Mouse (Mus musculus): ENCODE results near the gene Pitpnm3.

Gene Pitpnm3

GRCm38 (mm10) chr11:72136231-72136982 lies 829 bp upstream of the Pitpnm3 start:
- DNase-seq (ENCODE audit: low read depth, low spot score), result no peak

DNA sequence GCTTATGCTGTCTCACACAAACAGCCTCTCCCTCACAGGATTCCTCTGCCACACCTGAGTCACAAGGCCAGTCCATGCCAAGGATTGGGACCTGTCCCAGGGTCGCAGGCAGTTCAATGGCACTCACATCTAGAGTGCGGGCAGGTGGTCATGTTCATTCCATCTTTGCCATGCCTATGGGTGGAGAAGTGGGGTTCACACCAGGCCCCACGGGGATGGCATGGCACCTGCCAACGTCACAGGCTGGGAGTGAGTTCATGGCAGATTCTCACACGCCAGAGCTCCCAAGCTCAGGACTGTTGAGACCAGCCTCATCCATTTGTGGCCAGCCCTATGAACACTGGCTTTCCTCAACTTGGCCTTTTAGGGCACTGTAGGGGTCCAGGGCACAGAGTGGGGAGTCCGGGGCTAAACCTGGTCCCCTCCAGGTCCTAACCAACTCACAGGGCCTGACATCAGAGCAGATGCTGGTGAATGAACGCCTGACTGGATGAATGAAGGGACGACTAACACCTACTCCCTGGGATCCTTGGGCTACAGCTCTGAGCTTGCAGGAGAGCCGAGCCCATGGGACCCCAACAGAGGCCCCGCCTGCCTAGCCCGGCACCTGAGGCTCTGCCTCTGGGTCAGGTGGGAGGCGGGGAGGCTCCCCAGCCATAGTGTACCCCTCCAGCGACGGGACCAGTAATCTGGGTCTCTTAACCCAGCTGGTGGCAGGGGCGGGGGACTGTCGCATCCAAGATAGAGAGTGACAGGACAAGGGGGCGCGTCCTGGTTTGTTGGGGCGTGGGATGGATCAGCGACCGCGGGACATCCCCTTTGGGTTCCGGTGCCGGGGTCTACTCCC lies 819 bp downstream of the Pitpnm3 start:
- DNase-seq (ENCODE audit: low read depth, low spot score), result no peak

- DNase-seq (ENCODE audit: low read depth, low spot score), result no peak
These were observed 2.5 kb downstream of the Pitpnm3 start for GRCm38 (mm10) chr11:72133075-72133474.

DNA sequence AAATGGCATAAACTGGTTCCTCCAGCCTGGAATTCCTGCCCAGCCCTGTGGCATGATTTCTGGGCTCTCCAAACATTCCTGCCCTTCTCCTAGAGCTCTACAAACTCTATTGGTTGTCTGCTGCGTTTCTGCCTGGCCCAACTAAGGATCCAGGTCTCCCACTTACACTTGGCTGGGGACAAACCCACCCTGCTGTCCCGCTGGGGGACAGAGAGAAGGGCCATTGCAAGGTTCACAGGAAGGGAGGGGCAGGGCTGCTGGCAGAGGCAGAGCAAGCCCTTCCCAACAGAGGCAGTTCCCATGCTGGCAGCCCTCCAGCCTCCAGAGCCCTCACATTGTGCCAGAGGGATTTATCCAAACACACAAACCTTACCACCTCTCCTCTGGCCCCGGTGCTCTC lies 3.3 kb downstream of the Pitpnm3 start:
- DNase-seq (ENCODE audit: low read depth, low spot score), result no peak

GRCm38 (mm10) chr11:72131697-72132096 lies 3.9 kb downstream of the Pitpnm3 start:
- no peak for DNase-seq (ENCODE audit: low read depth, low spot score)

GRCm38 (mm10) chr11:72130905-72131304 lies 4.7 kb downstream of the Pitpnm3 start:
- no peak for DNase-seq (ENCODE audit: low read depth, low spot score)

- no peak for DNase-seq (ENCODE audit: low read depth, low spot score)
These were observed 5.1 kb downstream of the Pitpnm3 start for GRCm38 (mm10) chr11:72130472-72130871.

- no peak for DNase-seq (ENCODE audit: low read depth, low spot score)
These were observed 5.6 kb downstream of the Pitpnm3 start for GRCm38 (mm10) chr11:72130021-72130420.

DNA sequence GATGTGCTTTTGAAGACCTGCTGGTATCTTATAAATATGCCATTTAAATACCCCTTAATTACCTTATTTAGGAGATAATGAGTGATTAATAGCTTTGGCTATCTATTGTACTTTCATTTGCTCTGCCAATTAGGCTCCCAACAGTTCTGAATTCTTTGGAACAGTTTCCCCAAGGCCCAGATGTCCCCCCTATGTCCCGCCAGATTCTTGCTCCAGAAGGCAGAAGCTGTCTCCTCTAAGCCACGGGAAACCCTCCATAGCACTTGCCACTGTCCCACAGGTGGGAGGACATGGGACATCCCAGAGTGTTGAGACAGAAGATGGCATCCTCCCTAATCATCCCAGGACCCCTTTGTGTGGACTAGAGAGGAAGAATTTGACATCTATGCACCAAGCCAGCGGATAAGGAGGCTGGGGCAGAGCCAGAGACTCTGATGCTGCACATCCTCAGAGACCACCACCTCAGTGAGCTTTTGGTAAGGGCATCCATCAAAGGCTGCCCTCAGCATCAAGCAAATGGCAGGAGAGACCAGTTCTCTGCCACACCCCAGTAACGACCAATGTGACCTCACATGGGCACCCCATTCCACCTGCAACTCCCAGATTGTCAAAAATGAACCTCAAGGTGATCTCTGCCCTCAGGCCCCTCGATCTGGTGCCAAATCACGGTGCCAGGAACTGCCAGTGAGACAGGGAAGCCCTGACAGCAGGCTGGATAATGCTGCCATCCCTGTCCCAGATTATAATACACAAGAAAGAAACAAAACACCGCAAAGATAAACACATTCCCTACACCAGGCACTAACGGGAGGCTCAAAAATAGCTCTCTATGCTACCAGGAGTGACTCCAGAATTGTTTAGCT lies 6.3 kb downstream of the Pitpnm3 start:
- DNase-seq (ENCODE audit: low read depth, low spot score), result no peak

DNA sequence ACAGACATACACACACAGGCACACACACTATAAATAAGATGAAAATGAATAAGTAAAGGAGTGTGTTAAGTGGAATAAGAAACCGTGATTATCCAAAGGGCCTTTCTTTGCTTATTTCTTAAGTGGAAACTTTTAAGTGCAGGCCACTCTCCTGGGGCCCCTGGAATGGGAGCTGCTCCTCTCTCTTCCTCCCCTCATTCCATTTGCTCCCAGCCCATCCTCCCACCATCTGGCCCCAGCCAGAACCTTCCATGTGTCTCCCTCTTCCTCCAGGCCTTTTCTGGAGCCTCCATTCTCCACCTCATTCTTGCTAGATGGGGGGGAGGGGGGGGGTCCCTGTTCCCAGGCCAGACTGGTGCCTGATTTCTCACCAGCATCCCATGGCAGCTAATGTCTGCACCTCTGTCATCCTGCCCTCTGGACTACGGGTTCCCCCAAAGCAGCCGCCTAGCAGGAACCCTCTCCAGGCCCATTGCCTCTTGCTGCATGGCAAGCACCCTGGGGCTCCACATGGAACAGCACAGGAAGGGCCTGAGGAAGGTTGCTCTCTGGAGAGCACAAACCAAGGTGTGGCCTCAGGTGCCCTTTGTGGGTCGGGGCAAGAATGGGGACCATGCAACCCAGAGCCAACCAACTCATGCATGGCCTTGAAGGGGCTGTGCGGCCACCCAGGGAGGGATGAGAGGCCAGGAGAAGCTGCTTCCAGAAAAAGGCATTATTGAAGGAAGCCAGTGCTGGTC lies 8.0 kb downstream of the Pitpnm3 start:
- no peak for DNase-seq (ENCODE audit: low read depth, low spot score)

GRCm38 (mm10) chr11:72125781-72126180 lies 9.8 kb downstream of the Pitpnm3 start:
- DNase-seq (ENCODE audit: low read depth, low spot score), result no peak

DNA sequence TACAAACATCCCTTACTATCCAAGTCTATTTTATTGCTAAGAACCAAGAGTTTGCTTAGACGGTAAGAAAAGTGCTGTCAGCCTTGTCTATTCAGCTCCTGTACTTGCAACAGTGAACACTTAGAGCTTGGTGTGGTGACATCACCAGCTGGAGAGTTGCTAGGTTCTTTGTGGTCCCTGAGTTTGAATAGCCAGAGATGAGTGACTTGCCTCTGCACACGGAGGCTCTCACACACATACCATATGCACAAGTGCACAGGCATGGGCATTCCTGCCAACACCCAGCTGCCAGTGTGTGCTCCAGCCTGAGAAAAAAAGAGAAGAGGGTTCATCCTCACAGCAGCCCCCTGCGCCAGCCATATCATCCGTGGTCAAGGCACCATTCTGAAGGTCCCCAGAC lies 12.0 kb downstream of the Pitpnm3 start:
- DNase-seq (ENCODE audit: low read depth, low spot score), result no peak

GRCm38 (mm10) chr11:72120354-72120753 lies 15.2 kb downstream of the Pitpnm3 start:
- DNase-seq (ENCODE audit: low read depth, low spot score), result no peak

DNA sequence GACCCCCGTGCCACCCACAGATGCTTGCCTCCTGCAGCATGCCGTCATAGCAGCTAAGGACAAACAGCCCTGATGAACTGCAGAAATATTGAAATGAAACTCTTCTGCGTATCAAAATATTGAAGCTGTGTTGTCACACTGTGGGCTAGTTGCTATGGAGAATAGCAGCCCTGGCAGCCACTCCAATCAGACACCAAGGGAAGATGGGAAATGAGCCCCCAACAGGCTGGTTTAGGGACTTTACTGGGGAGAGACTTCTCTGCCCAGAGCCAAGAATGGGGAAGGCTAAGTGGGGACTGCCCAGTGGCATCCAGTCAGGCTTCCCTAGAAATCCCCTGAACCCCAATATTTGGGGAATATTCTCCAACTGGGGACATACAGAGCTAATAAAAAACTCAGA lies 16.9 kb downstream of the Pitpnm3 start:
- no peak for DNase-seq (ENCODE audit: low read depth, low spot score)

DNA sequence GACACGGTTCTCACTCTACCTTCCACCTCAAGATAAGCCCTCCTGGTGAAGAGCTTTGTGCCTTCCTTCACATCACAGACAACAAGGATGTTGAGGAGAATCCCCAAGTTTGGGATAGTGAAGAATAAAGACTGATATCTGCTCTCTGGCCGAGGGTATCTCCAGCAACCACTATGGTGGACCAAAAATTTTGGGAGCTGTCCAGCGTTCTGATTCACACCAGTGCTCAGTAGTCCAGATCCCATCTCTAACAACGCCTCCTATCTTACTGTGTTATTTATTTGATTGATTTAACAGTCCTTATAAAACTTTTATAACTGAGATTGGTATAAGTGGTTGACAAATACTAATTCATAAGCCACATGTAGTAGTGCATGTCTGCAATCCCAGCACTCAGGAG lies 22.3 kb downstream of the Pitpnm3 start:
- DNase-seq (ENCODE audit: low read depth, low spot score), result peak; percentile 13

GRCm38 (mm10) chr11:72110726-72111125 lies 24.9 kb downstream of the Pitpnm3 start:
- no peak for DNase-seq (ENCODE audit: low read depth, low spot score)

- DNase-seq (ENCODE audit: low read depth, low spot score), result no peak
These were observed 31.4 kb downstream of the Pitpnm3 start for GRCm38 (mm10) chr11:72104223-72104622.

DNA sequence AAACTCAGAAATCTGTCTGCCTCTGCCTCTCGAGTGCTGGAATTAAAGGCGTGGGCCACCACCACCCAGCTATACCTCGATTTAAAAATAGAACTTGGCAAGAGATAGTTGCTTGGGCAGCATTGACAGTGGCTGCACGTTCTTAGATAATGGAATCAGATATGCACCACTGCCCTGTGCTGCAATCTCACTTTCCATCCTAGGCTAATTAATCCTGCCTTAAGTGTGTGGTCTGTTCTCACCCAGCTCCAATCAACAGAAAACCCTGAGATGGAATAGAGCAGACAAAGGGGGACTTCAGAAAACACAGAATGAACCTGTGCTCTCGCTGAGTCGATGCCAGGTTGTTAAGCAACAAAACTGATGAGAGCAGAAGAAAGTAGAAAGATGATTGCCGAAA lies 32.0 kb downstream of the Pitpnm3 start:
- no peak for DNase-seq (ENCODE audit: low read depth, low spot score)

DNA sequence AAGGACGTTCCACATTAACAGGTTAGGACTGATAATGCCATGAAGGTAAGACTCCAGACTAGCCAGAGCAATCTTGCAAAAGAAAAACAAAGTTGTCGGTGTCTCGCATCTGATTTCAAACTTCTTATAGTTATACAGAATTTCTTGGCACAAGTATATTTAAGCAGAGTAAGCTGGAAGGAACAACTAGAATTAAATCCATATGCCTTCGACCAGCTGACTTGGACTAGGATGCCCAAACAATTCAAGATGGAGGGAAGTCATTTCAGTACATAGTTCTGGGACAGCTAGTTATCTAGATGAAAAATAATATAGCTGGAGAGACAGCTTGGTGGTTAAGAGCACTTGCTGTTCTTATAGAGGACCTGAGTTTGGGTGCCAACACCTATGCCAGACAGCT lies 34.6 kb downstream of the Pitpnm3 start:
- no peak for DNase-seq (ENCODE audit: low read depth, low spot score)

- no peak for DNase-seq (ENCODE audit: low read depth, low spot score)
These were observed 36.4 kb downstream of the Pitpnm3 start for GRCm38 (mm10) chr11:72099181-72099580.

GRCm38 (mm10) chr11:72098027-72098426 lies 37.6 kb downstream of the Pitpnm3 start:
- DNase-seq (ENCODE audit: low read depth, low spot score), result no peak

Data from embryo, embryonic 11.5 days (tissue).